Mouse (Mus musculus) heart, postnatal 0 days (tissue): ENCODE results near the gene Kcne2.

Experiments
- CTCF ChIP-seq: IDR thresholded peaks from 2 replicates; pipeline ENCODE4 v1.5.1; 2016; ENCODE audit warnings: antibody characterized with exemption, control low read depth, low read depth
- EP300 ChIP-seq: IDR thresholded peaks from 2 replicates; pipeline ENCODE4 v1.6.1; 2016; ENCODE audit warnings: antibody characterized with exemption, low read depth

GRCm38 (mm10) chr16:92313953-92314741 is 22.0 kb downstream of the Kcne2 start:
- TF ChIP-seq CTCF (peak; percentile 98), EP300 (no peak)
